Mouse (Mus musculus) forebrain, embryonic 15.5 days (tissue): ENCODE results near the gene Isl2. TPM values are rescaled to one million over a fixed set of nuclear protein-coding genes. Genes with fewer than 3 reads are reported as not detected.

Source experiments
- ATAC-seq: fragments of 200-750 bp; cut with Nextera tagmentation; replicated peaks from 2 replicates; pipeline ENCODE4 v1.8.0; 2017; ENCODE audit warnings: mild to moderate bottlenecking, moderate TSS enrichment, moderate library complexity
- H3K27ac ChIP-seq: fragments of 300-500 bp; sonication (generic); replicated peaks from 2 replicates; pipeline ENCODE4 v1.5.1; 2015; ENCODE audit warnings: mild to moderate bottlenecking, inconsistent platforms
- H3K27me3 ChIP-seq: fragments of 300-500 bp; sonication (generic); 2 replicates; pipeline ENCODE4 v1.6.1; 2015; ENCODE audit warnings: inconsistent platforms
- H3K36me3 ChIP-seq: fragments of 300-500 bp; sonication (generic); 2 replicates; pipeline ENCODE4 v1.6.1; 2015; ENCODE audit warnings: mild to moderate bottlenecking, inconsistent platforms
- H3K4me1 ChIP-seq: fragments of 300-500 bp; sonication (generic); 2 replicates; pipeline ENCODE4 v1.6.1; 2015; ENCODE audit warnings: inconsistent platforms
- H3K4me2 ChIP-seq: fragments of 300-500 bp; sonication (generic); replicated peaks from 2 replicates; pipeline ENCODE4 v1.6.1; 2015; ENCODE audit warnings: mild to moderate bottlenecking, inconsistent platforms
- H3K4me3 ChIP-seq: fragments of 300-500 bp; sonication (generic); 2 replicates; pipeline ENCODE4 v1.5.1; 2015; ENCODE audit warnings: mild to moderate bottlenecking, inconsistent platforms
- H3K9ac ChIP-seq: fragments of 300-500 bp; sonication (generic); replicated peaks from 2 replicates; pipeline ENCODE4 v1.6.1; 2015; ENCODE audit warnings: mild to moderate bottlenecking, inconsistent platforms
- H3K9me3 ChIP-seq: fragments of 300-500 bp; sonication (generic); 2 replicates; pipeline ENCODE4 v1.6.1; 2016; ENCODE audit warnings: inconsistent platforms
- WGBS: fragments of 180-500 bp; shearing (Covaris S2); methylation state at CpG from one replicate; pipeline ENCODE4 v1.1.7; 2015; ENCODE audit warnings: mixed read lengths; 5-methylcytosine and 5-hydroxymethylcytosine counted together
- polyA plus RNA-seq: library from polyadenylated mRNA; unstranded; fragments of >200 nt; fragmentation: Nextera tagmentation; extraction: Ambion mirVana; gene quantifications from 2 replicates; pipeline ENCODE4 v1.2.1, GENCODE M21; 2015

Gene Isl2
- 0.11 and 0.33 TPM in 2 replicates for polyA plus RNA-seq

GRCm38 (mm10) chr9:55538377-55538776 lies at the start of gene Isl2:
Gene Isl2, plus strand, starts transcription at chr9:55538672.
- no peak for ATAC-seq
- 0% methylated on average over 4 of the region's 4 CpGs for WGBS
- peaks cover 32% of the 10 kb centered on the region for H3K4me1 ChIP-seq
- H3K36me3 ChIP-seq = no peaks in the 10 kb centered on the region
- H3K4me2 ChIP-seq = no peak within 1 kb of the TSS
- H3K9ac ChIP-seq = no peak within 1 kb of the TSS
- peaks cover 52% of the 10 kb centered on the region for H3K27me3 ChIP-seq
- H3K4me3 ChIP-seq = no peak within 1 kb of the TSS
- H3K9me3 ChIP-seq = no peaks in the 10 kb centered on the region
- H3K27ac ChIP-seq = no peak within 1 kb of the TSS

GRCm38 (mm10) chr9:55507922-55508321 lies 30.6 kb upstream of the Isl2 start:
- WGBS = 88% methylated on average over 3 of the region's 3 CpGs
- no peak overlapping the region for H3K27ac ChIP-seq
- H3K36me3 ChIP-seq = no peaks in the 10 kb centered on the region
- no peak overlapping the region for H3K4me2 ChIP-seq
- no peak overlapping the region for H3K9ac ChIP-seq
- H3K4me3 ChIP-seq = no peak overlapping the region
- H3K27me3 ChIP-seq = no peaks in the 10 kb centered on the region; the same call in 1 of the 2 replicates
- H3K4me1 ChIP-seq = peaks cover 27% of the 10 kb centered on the region
- ATAC-seq = no peak
- no peaks in the 10 kb centered on the region for H3K9me3 ChIP-seq

- H3K9ac ChIP-seq = no peak overlapping the region
- H3K27ac ChIP-seq = no peak overlapping the region
- H3K27me3 ChIP-seq = peaks cover 1% of the 10 kb centered on the region
- no peak overlapping the region for H3K4me2 ChIP-seq
- 55% methylated on average over 4 of the region's 4 CpGs for WGBS
- no peak for ATAC-seq
- no peaks in the 10 kb centered on the region for H3K9me3 ChIP-seq
- H3K4me3 ChIP-seq = no peak overlapping the region
- H3K4me1 ChIP-seq = peaks cover 27% of the 10 kb centered on the region
- no peaks in the 10 kb centered on the region for H3K36me3 ChIP-seq
These were observed 29.8 kb upstream of the Isl2 start for GRCm38 (mm10) chr9:55508701-55509100.

- no peak overlapping the region for H3K27ac ChIP-seq
- H3K9me3 ChIP-seq = no peaks in the 10 kb centered on the region
- no peak overlapping the region for H3K4me2 ChIP-seq
- no peak for ATAC-seq
- H3K27me3 ChIP-seq = peaks cover 6% of the 10 kb centered on the region
- no peak overlapping the region for H3K9ac ChIP-seq
- H3K36me3 ChIP-seq = no peaks in the 10 kb centered on the region
- peaks cover 27% of the 10 kb centered on the region for H3K4me1 ChIP-seq
- H3K4me3 ChIP-seq = no peak overlapping the region
- 91% methylated on average over 1 of the region's 1 CpGs for WGBS
These were observed 28.7 kb upstream of the Isl2 start for GRCm38 (mm10) chr9:55509731-55510130.

- ATAC-seq = no peak
- H3K36me3 ChIP-seq = no peaks in the 10 kb centered on the region
- peak overlapping the region; percentile 99 for H3K4me2 ChIP-seq
- WGBS = 79% methylated on average over 10 of the region's 10 CpGs
- peak overlapping the region; percentile 92; the same call in 1 of the 2 replicates for H3K9ac ChIP-seq
- peaks cover 27% of the 10 kb centered on the region for H3K4me1 ChIP-seq
- H3K4me3 ChIP-seq = peak overlapping the region; percentile 91
- H3K9me3 ChIP-seq = no peaks in the 10 kb centered on the region
- H3K27ac ChIP-seq = no peak overlapping the region
- H3K27me3 ChIP-seq = peaks cover 6% of the 10 kb centered on the region
These were observed 27.7 kb upstream of the Isl2 start for GRCm38 (mm10) chr9:55510651-55511235.

GRCm38 (mm10) chr9:55511521-55511993 lies 26.9 kb upstream of the Isl2 start:
- H3K27ac ChIP-seq = peak overlapping the region; percentile 79
- WGBS = under 1% methylated on average over 32 of the region's 32 CpGs
- H3K36me3 ChIP-seq = no peaks in the 10 kb centered on the region
- no peaks in the 10 kb centered on the region for H3K9me3 ChIP-seq
- ATAC-seq = peak; percentile 76
- peak overlapping the region; percentile 92 for H3K9ac ChIP-seq
- peak overlapping the region; percentile 91 for H3K4me3 ChIP-seq
- peak overlapping the region; percentile 99 for H3K4me2 ChIP-seq
- peaks cover 6% of the 10 kb centered on the region for H3K27me3 ChIP-seq
- peaks cover 27% of the 10 kb centered on the region for H3K4me1 ChIP-seq

- Histone ChIP-seq H3K4me2 (peak within 1 kb of the TSS; percentile 99), H3K4me3 (peak within 1 kb of the TSS; percentile 91), H3K27me3 (peaks cover 6% of the 10 kb centered on the region), H3K9me3 (no peaks in the 10 kb centered on the region), H3K36me3 (no peaks in the 10 kb centered on the region), H3K4me1 (peaks cover 27% of the 10 kb centered on the region), H3K27ac (peak within 1 kb of the TSS; percentile 79), H3K9ac (peak within 1 kb of the TSS; percentile 92)
- under 1% methylated on average over 47 of the region's 47 CpGs for WGBS
- ATAC-seq = peak; percentile 100
These were observed 26.4 kb upstream of the Isl2 start, which contains the start of gene Etfa for GRCm38 (mm10) chr9:55512027-55512543. Gene Etfa, minus strand, starts transcription at chr9:55512243.

- no peak for ATAC-seq
- no peaks in the 10 kb centered on the region for H3K9me3 ChIP-seq
- no peaks in the 10 kb centered on the region for H3K4me1 ChIP-seq
- no peaks in the 10 kb centered on the region for H3K36me3 ChIP-seq
- 47% methylated on average over 4 of the region's 4 CpGs for WGBS
- H3K4me3 ChIP-seq = no peak overlapping the region
- no peaks in the 10 kb centered on the region for H3K27me3 ChIP-seq
- no peak overlapping the region for H3K4me2 ChIP-seq
- H3K9ac ChIP-seq = no peak overlapping the region
- no peak overlapping the region for H3K27ac ChIP-seq
These were observed 12.8 kb upstream of the Isl2 start for GRCm38 (mm10) chr9:55525716-55526115.

GRCm38 (mm10) chr9:55535907-55536306 lies 2.6 kb upstream of the Isl2 start:
- ATAC-seq = no peak
- 11% methylated on average over 3 of the region's 3 CpGs for WGBS
- no peaks in the 10 kb centered on the region for H3K9me3 ChIP-seq
- no peak overlapping the region for H3K4me2 ChIP-seq
- peaks cover 37% of the 10 kb centered on the region for H3K27me3 ChIP-seq
- H3K9ac ChIP-seq = no peak overlapping the region
- H3K4me3 ChIP-seq = no peak overlapping the region
- no peaks in the 10 kb centered on the region for H3K36me3 ChIP-seq
- peaks cover 12% of the 10 kb centered on the region for H3K4me1 ChIP-seq
- H3K27ac ChIP-seq = no peak overlapping the region

GRCm38 (mm10) chr9:55539006-55539405 lies 534 bp downstream of the Isl2 start:
- 0% methylated on average over 1 of the region's 1 CpGs for WGBS
- no peak overlapping the region for H3K27ac ChIP-seq
- H3K4me3 ChIP-seq = no peak overlapping the region
- no peak overlapping the region for H3K9ac ChIP-seq
- ATAC-seq = no peak
- H3K4me2 ChIP-seq = no peak overlapping the region
- peaks cover 59% of the 10 kb centered on the region for H3K27me3 ChIP-seq
- H3K4me1 ChIP-seq = peaks cover 38% of the 10 kb centered on the region
- H3K9me3 ChIP-seq = no peaks in the 10 kb centered on the region
- no peaks in the 10 kb centered on the region for H3K36me3 ChIP-seq

- Histone ChIP-seq H3K9ac (no peak overlapping the region), H3K4me3 (peak overlapping the region; percentile 42), H3K9me3 (no peaks in the 10 kb centered on the region), H3K4me1 (peaks cover 44% of the 10 kb centered on the region), H3K4me2 (peak overlapping the region; percentile 56), H3K27ac (no peak overlapping the region), H3K27me3 (peaks cover 61% of the 10 kb centered on the region), H3K36me3 (no peaks in the 10 kb centered on the region)
- 3% methylated on average over 31 of the region's 31 CpGs for WGBS
- ATAC-seq = no peak
These were observed 1.4 kb downstream of the Isl2 start for GRCm38 (mm10) chr9:55539661-55540390.

GRCm38 (mm10) chr9:55540391-55540770 lies 1.9 kb downstream of the Isl2 start:
- Histone ChIP-seq H3K9me3 (no peaks in the 10 kb centered on the region), H3K36me3 (no peaks in the 10 kb centered on the region), H3K4me3 (peak overlapping the region; percentile 42), H3K4me2 (peak overlapping the region; percentile 56), H3K27ac (no peak overlapping the region), H3K9ac (peak overlapping the region; percentile 27), H3K4me1 (peaks cover 48% of the 10 kb centered on the region), H3K27me3 (peaks cover 67% of the 10 kb centered on the region)
- no peak for ATAC-seq
- WGBS = under 1% methylated on average over 12 of the region's 12 CpGs
